Mouse (Mus musculus) testis, postnatal 14 days (tissue): ENCODE measurements around the gene Olfr157.
"Not testable (repeated sequence)": the region's sequence is repeated elsewhere in the genome, so short reads cannot be mapped to it uniquely, and the experiment has no call there.

Experiments
- DNase-seq: peaks from one replicate; pipeline ENCODE4 v3.0.0; 2021; ENCODE audit warnings: low spot score

Olfr157 gene

DNA sequence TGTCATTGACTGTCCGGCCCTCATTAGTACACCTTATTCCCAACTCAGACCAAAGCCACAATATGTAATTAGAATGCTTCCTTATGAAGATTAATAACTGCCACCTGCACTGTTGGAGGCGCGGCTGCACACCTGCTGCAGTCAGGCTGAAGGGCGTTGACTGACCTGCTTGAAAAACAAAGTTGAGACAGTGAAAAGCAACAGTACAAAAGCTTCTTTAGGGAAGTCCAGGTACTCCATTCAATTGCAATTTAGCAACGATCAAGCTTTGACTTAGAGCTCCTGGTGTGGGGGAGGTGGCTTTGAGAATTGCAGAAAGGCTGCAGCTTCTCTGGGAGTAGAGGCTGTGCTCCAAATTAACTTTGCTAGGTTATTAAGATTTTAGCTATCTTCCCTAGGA lies 44.2 kb downstream of the Olfr157 start:
- DNase-seq = not testable (repeated sequence)

DNA sequence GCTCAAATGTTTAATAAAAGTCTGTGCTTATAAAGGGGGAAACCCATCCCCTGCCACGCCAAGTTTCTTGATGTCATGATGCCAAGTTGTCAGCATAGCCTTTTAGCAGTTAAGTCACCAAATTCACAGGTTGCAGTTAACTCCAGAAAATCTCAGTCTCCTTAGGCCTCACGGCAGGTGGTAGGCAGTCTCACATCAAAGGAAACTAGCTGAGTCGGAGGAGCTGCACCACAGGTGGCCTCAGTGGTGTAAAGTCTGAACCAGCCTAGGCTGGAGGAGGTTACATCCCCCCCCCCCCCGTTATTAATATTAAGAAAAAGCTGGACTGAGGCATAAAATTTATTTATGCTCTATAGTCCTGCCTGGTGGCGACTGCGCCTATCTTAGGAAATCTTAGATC lies 44.7 kb downstream of the Olfr157 start:
- DNase-seq = no peak
